Mouse (Mus musculus) neural tube, embryonic 10.5 days (tissue): ENCODE measurements around the gene Skp2.

Source experiments
- DNase-seq: peaks from one replicate; pipeline ENCODE4 v3.0.0-alpha.2; 2017; ENCODE audit warnings: low spot score; ENCODE audit errors: extremely low spot score

Gene Skp2

GRCm38 (mm10) chr15:9078481-9079300 lies 76.5 kb downstream of the Skp2 start:
- no peak for DNase-seq

DNA sequence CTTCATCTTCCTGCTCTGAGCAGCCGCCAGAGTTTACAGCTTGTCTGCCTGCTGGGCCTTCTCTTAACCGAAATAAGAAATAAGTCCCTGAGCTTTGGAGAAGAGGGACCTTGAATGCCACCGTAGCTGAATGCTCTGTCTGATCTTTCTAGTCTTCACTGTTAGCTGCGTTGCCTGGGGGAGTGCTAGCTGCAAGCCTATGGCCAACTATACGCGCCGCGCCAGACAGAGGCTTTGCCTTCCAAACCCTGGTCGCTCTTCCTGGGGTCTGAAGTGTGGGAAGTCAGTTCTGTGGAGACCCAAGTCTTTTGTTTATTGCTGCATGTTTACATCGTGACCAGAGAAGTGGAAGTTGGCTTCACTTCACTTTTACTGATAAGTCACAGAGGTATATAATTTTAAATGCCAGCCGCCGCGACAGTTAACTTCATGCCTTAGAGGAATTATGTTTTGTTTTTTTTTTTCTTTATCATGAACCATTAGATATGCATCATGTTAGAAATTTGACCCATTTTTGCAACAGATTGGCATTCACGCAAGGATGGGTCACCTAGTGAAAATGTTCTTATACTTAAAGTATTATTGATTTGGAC lies 79.5 kb downstream of the Skp2 start:
- no peak for DNase-seq

GRCm38 (mm10) chr15:9074671-9075070 lies 80.6 kb downstream of the Skp2 start:
- DNase-seq, result no peak

- DNase-seq, result no peak
Observed at GRCm38 (mm10) chr15:9074139-9074538, 81.1 kb downstream of the Skp2 start.

DNA sequence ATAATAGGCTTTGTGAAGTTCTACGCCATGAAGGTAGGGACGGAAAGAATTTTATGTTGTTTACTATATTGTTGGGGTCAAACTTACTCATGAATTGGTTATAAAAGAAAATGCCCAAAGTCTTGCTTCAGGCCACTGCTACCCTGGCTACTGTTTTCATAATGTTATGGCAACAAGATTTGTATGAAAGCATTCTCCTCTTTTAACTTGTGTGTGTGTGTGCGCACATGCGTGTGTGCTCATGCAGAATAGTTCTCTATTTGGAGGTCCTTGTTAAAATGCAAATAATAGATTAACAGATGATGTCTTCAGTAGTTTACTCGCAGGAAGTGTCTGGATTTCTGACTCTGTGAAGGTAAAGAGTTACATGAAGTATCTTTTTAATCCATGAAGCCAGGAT lies 81.5 kb downstream of the Skp2 start:
- no peak for DNase-seq

DNA sequence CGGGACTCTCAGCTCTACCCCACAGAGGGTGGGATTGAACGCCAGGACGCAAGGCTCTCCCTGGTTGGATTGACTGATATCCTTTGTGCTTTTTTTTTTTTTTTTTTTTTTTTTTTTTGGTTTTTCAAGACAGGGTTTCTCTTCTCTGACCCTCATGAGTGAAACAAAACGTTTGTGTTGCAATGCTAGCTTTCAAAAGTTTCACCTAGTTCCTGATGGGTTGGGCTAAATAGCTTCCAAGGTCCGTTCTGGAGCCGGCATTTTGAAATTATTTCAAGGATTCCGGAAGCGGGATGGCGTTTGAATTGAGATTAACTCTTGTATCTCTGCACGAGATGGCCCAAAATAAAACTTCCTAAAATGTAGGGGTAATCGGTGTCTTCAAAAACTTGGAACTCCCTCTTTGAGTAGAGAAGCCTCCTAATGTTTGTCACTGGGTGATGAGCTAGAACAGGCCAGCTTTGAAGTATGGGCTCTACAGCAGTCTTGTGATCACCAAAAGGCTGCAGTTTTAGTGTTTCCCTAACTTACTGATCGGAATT lies 82.1 kb downstream of the Skp2 start:
- no peak for DNase-seq

- DNase-seq, result no peak
Observed at GRCm38 (mm10) chr15:9072630-9073029, 82.6 kb downstream of the Skp2 start.

- peak; percentile 74 for DNase-seq
Observed at GRCm38 (mm10) chr15:9071556-9072544, 83.4 kb downstream of the Skp2 start.

GRCm38 (mm10) chr15:9070912-9071555 lies 84.2 kb downstream of the Skp2 start, which contains the start of gene Nadk2:
Gene Nadk2 (plus strand): TSS chr15:9071260.
- peak; percentile 98 for DNase-seq

GRCm38 (mm10) chr15:9070353-9070752 lies 84.9 kb downstream of the Skp2 start:
- no peak for DNase-seq

GRCm38 (mm10) chr15:9068881-9069280 lies 86.3 kb downstream of the Skp2 start:
- DNase-seq, result no peak
